Mouse (Mus musculus): ENCODE results near the gene Arhgap23.

Arhgap23 gene

DNA sequence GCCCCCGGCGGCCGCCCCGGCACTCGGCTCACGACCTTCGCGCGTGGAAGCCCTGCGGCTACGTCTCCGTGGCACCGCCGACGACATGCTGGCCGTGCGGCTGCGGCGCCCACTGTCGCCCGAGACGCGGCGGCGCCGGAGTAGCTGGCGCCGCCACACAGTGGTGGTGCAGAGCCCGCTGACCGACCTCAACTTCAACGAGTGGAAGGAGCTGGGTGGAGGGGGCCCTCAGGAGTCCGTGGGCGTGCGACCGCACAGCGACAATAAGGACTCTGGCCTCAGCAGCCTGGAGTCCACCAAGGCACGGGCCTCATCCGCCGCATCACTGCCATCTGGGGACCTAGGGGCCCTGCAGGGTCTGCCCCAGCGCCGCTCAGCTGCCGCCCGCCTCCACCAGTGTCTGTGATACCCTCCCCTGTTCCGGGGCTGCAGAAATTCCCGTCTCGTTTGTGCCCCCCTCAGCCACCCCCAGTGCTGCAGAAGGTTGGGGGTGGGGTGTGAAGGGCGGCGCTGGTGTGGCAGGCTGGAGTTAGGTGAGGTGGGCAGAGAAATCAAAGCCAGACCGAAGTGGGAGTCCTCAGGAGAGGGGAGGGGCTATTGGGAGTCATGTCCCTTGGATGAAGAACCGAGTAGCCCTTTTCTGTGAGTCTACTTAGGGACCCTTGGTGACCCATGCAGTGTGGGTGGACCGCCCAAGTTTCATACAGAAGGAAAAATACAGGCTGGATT lies 85.6 kb downstream of the Arhgap23 start:
- DNase-seq (ENCODE audit: extremely low read depth, low read depth, low spot score): no peak

- DNase-seq (ENCODE audit: extremely low read depth, low read depth, low spot score): no peak
Measured at GRCm38 (mm10) chr11:97502383-97502782, 87.0 kb downstream of the Arhgap23 start.

DNA sequence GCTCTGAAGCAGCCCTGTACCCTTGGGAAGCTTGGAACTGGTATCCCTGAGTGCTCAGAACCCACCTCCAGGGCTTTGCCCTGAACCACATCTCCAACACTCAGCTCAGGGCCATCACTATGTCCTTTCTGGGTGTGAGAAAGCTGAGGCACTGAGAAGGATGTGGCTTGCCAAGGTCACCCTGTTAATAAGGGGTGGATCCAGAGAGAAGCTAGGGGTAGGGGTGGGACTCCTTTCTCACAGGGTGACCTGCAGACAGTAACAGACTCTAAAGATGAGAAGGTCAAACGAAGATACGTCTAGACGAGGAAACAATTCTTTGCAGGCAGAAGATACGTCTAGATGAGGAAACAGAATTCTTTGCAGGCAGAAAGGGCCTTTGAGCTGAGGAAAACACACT lies 87.5 kb downstream of the Arhgap23 start:
- DNase-seq (ENCODE audit: extremely low read depth, low read depth, low spot score): no peak

DNA sequence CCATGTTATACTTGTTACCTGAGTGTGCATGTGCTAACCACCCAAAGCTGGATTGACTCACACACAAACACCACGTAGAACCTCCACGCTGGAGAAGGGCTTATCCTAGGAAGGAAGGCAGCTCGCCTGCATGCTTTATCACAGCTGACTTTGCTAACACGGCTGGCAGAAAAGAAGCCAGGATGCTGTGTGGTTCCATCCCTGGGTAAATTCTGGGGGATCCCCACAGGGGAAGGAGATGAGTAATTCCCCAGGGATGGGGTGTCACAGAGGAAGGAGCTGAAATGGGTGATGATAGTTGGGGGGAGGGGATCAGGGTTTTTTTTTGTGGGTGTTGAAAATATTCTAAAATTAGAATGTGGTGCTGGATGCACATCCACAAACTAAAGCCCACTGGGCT lies 90.5 kb downstream of the Arhgap23 start:
- DNase-seq (ENCODE audit: extremely low read depth, low read depth, low spot score): no peak

GRCm38 (mm10) chr11:97506331-97506730 lies 91.0 kb downstream of the Arhgap23 start:
- no peak for DNase-seq (ENCODE audit: extremely low read depth, low read depth, low spot score)

GRCm38 (mm10) chr11:97508198-97508597 lies 92.9 kb downstream of the Arhgap23 start:
- DNase-seq (ENCODE audit: extremely low read depth, low read depth, low spot score): no peak

- DNase-seq (ENCODE audit: extremely low read depth, low read depth, low spot score): no peak
Measured at GRCm38 (mm10) chr11:97509058-97509457, 93.7 kb downstream of the Arhgap23 start.

DNA sequence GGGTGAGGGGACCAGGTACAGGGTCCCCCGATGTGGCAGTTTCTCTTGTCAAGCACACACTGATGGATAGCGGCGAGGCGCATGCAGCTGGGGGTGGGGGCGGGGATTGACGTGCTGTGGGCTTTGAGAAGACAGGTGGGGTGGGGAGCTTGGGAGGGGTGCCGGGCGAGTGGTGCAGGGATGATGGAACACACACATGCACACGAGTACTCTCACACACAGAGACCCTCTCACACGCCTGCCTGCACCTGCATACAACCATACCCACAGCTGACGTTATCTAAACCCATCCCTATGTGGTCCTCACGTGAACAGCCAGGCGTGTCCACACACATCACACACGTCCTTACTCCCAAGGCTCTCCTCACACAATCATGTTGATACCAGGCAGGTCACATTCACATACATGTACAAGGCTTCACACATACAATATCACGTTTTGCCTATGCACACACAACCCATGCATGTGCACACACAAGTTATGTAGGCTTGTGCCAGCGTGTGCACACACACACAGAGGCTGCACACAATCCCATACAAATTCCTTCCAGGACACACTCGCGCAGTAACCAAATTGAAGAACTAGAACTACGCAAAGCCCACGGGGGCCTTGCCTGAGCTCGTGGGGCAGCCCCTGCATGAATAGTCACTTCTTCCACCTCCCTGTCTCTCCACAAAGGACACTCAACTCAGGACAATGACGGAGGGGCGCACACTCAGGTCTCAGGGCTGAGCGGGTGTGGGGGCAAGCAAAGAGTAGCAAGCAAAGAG lies 94.6 kb downstream of the Arhgap23 start:
- DNase-seq (ENCODE audit: extremely low read depth, low read depth, low spot score): no peak

- DNase-seq (ENCODE audit: extremely low read depth, low read depth, low spot score): no peak
Measured at GRCm38 (mm10) chr11:97510966-97511660, 95.8 kb downstream of the Arhgap23 start.

GRCm38 (mm10) chr11:97511661-97512369 lies 96.5 kb downstream of the Arhgap23 start:
- DNase-seq (ENCODE audit: extremely low read depth, low read depth, low spot score): no peak

DNA sequence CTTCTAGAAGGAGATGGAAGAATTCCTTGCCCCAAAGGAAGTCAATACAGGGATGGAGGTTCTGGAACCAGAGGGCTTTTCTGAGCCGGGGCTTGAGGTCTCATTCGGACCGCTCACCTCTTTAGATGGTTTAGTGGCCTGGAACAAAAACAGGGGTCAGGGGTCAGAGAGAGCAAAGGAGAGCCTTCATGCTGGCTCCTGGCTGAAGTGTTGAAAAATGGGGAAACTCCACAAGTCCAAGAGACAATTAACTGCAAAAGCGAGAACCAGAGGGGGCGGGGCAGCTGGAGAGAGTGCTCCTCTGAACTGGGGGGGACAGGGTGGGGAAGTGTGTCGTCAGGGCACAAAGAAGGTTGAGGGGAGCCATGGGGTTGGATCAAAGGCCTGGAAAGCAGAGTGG lies 97.2 kb downstream of the Arhgap23 start:
- no peak for DNase-seq (ENCODE audit: extremely low read depth, low read depth, low spot score)

GRCm38 (mm10) chr11:97513066-97513465 lies 97.7 kb downstream of the Arhgap23 start:
- DNase-seq (ENCODE audit: extremely low read depth, low read depth, low spot score): no peak

DNA sequence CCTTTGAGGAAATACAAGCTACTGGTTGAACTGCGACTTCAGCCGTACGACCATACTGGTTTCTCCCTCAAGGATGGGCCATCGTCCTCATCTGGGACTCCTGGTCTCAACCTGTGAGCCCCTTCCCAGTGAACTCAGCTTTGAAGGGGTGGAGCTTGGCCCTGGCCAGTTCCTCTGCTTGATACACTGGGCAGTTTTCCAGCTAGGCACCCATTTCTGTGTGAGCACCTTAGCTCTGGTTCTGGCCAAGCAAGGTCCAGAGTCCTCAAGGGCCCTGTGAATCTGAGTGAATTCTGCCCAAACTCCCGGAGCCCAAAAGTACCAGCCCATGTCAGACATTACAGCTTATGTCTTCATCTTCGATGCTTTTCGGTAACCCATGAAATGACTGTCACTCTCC lies 105.2 kb downstream of the Arhgap23 start:
- DNase-seq (ENCODE audit: extremely low read depth, low read depth, low spot score): no peak

- no peak for DNase-seq (ENCODE audit: extremely low read depth, low read depth, low spot score)
Measured at GRCm38 (mm10) chr11:97521741-97522474, 106.6 kb downstream of the Arhgap23 start.

DNA sequence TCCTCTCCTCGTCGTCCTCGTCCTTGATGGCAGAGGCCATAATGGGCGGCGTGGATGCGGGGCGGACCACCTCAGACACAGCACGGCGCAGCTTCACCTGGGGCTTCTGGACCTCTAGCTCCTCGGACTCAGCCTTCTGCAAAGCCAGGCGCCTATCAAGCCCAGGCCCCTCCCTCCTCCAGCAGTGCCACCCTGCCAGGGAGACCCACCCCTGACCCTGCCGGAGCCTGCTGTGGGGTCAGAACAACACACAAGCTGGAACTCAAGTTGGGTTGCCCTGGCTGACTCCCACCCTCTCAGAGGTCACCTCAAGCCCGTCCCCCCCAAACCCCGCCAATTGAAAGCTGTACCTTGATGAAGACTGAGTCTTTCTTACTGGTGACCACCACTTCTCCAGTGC lies 107.8 kb downstream of the Arhgap23 start:
- DNase-seq (ENCODE audit: extremely low read depth, low read depth, low spot score): no peak

DNA sequence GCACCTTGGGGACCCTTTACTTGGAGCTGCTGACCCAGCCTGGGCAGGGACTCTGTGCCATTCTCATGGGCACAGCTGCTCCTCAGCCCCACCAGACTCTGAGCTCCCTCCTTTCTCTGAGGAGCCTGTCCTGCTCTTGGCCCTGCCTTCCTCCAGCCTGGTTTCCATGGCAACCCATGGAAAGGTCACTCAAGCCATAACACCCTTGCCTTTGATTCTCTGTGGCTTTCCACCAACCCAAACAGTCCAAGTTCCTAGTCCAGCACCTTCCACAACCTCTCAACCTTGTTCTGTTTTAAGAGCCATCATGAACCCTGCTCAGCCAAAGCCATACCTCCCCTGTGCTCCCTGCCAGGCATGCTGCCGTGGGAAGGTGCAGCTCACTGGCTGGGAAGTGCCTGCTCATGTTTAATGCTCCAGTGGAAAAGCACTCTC lies 108.5 kb downstream of the Arhgap23 start:
- no peak for DNase-seq (ENCODE audit: extremely low read depth, low read depth, low spot score)

- no peak for DNase-seq (ENCODE audit: extremely low read depth, low read depth, low spot score)
Measured at GRCm38 (mm10) chr11:97524306-97524705, 109.0 kb downstream of the Arhgap23 start.

GRCm38 (mm10) chr11:97525313-97525712 lies 110.0 kb downstream of the Arhgap23 start:
- no peak for DNase-seq (ENCODE audit: extremely low read depth, low read depth, low spot score)

DNA sequence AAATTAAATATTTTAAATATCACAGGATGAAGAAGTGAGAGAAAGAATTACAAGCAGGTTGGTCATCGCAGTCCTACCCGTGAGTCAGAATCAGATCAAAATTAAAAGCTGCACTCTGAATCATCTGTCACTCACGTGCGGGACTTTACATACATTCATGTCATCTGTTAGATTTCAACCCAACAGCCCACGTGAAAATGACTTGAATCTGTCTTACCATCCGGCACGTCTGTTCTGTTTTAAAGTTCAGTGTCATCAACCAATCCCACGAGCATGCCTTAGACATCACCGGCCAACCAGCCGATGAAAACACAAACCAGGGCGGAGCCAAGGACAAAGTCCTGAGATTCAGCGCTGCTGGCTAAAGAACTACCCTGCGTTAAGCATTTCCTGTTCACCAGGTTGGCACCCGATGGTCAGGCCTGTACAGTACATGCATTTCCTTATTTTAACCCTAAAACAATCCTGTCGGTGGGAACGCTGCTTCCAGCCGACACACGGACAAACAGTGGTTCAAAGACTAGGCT lies 113.0 kb downstream of the Arhgap23 start:
- DNase-seq (ENCODE audit: extremely low read depth, low read depth, low spot score): no peak

DNA sequence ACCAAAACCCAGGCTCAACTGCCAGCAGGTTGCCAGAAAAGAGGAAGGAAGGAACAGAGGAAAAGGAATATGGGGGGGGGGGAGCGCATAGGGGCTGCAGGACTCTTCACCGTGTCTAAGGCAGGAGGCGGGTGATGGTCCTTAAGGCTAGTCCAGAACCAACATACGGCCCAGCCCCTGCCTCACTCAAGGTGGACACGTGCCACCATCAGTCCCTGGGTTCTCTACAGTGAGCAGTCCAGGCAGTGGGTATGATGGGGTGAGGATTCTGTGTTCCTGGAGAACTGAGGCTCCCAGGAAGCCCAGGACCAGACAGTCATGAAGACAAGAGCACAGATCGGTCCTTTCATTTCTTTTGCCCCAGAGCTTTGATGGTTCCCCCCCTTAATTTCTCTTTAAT lies 114.7 kb downstream of the Arhgap23 start:
- DNase-seq (ENCODE audit: extremely low read depth, low read depth, low spot score): no peak

Measured in fat pad, adult 2 months (tissue).